Mouse (Mus musculus) duodenum, adult 2 months (tissue): ENCODE results near the gene Cypt1. TPM values are rescaled to one million over a fixed set of nuclear protein-coding genes. Genes with fewer than 3 reads are reported as not detected.

ENCODE experiments used
- polyA plus RNA-seq: library from polyadenylated mRNA; depleted of rRNA; stranded (reverse); fragments of >200 nt; gene quantifications from 2 replicates; pipeline ENCODE4 v1.2.3, GENCODE M21; 2012; ENCODE audit warnings: low replicate concordance; rRNA removed

The Cypt1 gene
- polyA plus RNA-seq, result not detected in 2 replicates

DNA sequence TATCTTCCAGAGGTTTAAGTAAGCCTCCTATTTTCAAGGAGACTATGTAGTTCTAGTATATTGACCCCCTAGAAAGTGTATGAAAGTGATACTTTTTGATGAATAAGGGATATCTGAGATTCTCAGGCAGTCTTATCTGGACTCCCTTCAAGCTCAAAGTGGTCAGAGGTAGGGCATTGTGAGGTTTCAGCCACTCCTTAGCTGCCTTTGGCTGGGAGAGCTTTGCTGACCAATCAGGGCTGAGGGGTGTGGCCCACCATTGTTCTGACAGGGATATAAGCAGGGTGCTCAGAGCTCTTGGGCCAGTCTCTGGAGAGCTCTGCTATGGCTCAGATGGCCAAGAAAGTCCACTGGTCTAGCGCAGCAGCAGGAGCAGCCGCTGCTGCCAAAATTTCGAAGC, at the start of gene Cypt1:
Cypt1 (plus strand) TSS at position 301 of the 400 bp plus-strand sequence.

Other genes with a start within 250 kb of the Cypt1 start
- 12.7 and 17.8 TPM in 2 replicates for gene Maoa, start 96.8 kb downstream of the Cypt1 start, polyA plus RNA-seq